Mouse (Mus musculus) gonadal fat pad, adult 2 months (tissue): ENCODE data around the gene Ly6c2. TPM values are rescaled to one million over a fixed set of nuclear protein-coding genes. Genes with fewer than 3 reads are reported as not detected.
"Not testable (repeated sequence)": the region's sequence is repeated elsewhere in the genome, so short reads cannot be mapped to it uniquely, and the experiment has no call there.

Source experiments
- DNase-seq: peaks from one replicate; pipeline ENCODE4 v3.0.0-alpha.2; 2012; ENCODE audit warnings: low read depth
- polyA plus RNA-seq: library from polyadenylated mRNA; depleted of rRNA; stranded (reverse); fragments of >200 nt; gene quantifications from 2 replicates; pipeline ENCODE4 v1.2.3, GENCODE M21; 2012; rRNA removed

Ly6c2 gene
- 4.6 and 5.8 TPM in 2 replicates for polyA plus RNA-seq

DNA sequence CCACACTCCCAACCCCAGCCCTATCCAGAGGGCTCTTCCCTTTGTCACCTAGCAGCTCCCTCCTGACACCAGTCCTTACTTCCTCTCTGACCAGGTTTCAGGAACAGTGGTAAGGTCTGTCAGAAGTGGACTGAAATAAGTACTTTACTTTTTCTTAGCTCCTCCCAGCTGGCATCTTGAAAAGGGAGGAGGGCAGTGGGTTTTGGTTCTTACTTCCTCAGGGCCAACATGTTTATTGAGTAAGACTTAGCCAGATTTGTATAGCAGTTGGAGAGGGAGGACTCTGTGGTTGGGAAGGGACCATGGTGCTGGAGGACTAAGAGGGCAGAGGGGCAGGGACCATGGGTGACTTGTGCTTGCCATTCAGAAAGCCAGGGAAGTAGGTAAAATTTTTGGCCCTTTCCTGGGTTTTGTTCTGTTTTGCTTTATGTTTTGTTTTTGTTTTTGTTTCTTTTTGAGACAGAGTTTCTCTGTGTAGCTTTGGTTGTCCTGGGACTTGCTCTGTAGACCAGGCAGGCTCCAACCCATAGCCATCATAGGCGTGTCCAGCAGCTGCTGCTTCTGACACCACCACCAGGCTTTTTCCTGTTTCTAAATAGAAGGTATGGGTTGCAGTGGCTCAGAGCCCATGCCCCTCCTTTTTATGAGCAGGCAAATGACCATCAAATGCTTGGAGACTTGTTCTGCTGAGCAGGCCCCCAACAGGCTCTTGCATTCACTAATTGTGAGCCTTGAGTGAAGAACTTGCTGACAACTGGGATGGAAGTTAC is at the start of gene Ly6c2:
Gene Ly6c2, minus strand, starts transcription at position 110 of the 770 bp plus-strand sequence.
- not testable (repeated sequence) for DNase-seq

DNA sequence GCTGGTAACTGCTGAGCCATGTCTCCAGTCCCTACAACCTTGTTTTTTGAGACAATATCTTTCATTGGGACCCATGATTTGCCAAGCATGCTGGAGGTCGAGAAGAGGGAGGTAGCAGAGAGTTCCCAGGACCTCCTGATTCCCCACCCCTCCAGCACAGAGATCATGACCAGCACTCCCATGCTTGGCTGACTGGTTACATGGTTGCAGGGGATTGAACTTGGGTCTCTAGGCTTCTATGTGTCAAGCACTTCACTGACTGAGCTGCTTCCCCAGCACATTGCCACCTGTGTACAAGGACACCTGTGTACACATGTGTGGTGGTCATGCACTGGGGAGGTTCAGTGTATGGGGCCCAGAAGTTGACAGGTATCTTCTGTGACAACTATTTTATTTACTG is 45.9 kb upstream of the Ly6c2 start:
- no peak for DNase-seq

DNA sequence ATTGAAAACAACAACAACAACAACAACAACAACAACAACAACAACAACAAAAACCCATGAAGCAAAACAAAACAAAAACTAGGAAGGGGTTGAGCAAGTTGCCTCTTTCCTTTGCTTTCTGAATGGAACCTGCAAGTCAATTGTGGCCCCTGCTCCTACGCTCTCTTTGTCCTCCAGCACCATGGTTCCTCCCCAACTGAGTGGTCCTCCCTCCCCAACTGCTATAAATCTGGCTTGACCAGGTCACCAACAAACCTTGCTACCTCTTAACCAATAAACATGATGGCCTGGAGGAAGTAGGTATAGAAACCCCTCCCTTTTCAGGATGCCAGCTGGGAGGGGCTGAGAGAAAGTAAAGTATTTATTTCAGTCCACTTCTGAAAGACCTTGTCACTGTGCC is 43.2 kb upstream of the Ly6c2 start, which contains the start of gene Ly6g:
Gene Ly6g, plus strand, starts transcription at position 301 of the 400 bp plus-strand sequence.
- no peak for DNase-seq

DNA sequence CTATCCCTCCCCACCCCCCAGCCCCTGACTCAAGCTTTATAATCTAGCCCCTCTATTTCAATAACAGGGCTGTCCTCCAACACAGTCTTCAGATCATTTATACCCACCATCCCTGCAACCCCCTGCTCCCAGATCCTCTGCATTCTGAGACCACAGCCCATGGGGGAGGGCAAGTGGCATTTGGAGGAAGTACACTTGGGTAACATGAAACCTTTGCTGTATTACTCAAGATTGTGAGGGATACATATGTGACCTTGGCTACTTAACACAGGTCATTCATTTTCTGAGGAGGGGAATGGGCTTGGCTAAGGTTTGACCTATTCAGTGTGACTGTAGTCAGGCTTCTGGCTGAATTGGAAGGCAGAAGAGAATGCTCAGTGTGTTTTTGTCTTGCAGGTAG is 41.3 kb upstream of the Ly6c2 start:
- no peak for DNase-seq

DNA sequence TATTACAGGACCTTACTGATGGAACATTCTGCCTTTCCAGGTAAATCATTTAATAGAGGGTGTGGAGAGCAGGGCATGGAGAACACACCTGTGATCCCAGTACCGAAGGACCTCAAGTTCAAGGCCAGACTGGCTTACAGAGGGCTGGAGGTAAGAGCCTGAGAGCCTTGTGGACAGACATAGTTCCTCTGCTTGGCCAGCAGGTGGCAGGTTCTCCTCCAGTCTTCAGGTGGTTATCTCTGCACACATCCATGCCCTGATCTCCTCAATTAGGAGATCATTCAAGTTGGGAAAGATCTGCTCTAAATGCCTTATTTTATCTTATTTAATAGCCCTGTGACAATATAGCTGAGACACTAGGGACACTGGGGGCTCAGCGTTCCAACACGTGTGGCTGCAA is 32.0 kb upstream of the Ly6c2 start:
- DNase-seq, result no peak

DNA sequence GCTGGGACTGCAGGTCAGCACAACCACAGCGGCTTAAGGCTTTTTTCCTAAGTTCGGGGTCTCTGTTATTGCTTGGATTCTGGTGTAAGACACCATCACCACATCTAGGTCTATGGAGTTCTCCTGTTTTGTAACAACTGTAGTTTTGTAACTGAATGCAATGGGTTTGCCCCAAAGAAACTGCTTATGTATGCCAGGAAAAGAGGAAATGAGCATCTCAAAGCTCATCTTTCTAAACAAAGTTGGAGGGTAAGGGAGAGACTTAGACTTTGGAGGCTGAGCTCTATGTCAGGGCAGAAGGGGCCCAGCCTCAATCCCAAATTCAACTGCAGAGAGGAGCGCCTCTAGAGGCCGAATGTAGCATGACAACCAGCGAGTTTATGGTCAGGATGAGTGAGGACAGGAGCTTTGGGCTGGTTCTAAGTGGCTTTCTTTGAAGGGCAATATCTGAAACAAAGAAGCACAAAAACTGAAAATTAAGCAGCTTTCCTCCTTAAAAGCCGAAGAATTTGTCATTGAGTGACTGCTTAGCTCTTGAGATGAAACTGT is 30.1 kb upstream of the Ly6c2 start:
- not testable (repeated sequence) for DNase-seq

GRCm38 (mm10) chr15:75137739-75138138 is 26.0 kb upstream of the Ly6c2 start:
- DNase-seq, result not testable (repeated sequence)

DNA sequence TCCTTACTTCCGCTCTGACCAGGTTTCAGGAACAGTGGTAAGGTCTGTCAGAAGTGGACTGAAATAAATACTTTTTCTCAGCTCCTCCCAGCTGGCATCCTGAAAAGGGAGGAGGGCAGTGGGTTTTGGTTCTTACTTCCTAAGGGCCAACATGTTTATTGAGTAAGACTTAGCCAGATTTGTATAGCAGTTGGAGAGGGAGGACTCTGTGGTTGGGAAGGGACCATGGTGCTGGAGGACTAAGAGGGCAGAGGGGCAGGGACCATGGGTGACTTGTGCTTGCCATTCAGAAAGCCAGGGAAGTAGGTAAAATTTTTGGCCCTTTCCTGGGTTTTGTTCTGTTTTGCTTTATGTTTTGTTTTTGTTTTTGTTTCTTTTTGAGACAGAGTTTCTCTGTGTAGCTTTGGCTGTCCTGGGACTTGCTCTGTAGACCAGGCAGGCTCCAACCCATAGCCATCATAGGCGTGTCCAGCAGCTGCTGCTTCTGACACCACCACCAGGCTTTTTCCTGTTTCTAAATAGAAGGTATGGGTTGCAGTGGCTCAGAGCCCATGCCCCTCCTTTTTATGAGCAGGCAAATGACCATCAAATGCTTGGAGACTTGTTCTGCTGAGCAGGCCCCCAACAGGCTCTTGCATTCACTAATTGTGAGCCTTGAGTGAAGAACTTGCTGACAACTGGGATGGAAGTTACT is 23.5 kb upstream of the Ly6c2 start:
- DNase-seq, result not testable (repeated sequence)

DNA sequence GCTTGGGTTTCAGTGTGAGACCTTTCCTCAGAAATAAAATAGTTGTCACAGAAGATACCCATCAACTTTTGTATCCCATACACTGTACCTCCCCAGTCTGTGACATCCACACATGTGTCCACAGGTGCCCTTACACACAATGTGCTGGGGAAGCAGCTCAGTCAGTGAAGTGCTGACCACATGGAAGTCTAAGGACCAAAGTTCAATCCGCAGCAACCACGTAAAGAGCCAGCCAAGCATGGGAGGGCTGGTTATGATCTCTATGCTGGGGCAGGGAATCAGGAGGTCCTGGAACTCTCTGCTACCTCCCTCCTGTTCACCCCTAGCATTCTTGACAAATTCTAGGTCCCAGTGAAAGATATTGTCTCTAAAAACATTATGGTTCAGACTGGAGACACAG is 20.6 kb upstream of the Ly6c2 start:
- not testable (repeated sequence) for DNase-seq

GRCm38 (mm10) chr15:75120066-75120465 is 8.3 kb upstream of the Ly6c2 start:
- no peak for DNase-seq

DNA sequence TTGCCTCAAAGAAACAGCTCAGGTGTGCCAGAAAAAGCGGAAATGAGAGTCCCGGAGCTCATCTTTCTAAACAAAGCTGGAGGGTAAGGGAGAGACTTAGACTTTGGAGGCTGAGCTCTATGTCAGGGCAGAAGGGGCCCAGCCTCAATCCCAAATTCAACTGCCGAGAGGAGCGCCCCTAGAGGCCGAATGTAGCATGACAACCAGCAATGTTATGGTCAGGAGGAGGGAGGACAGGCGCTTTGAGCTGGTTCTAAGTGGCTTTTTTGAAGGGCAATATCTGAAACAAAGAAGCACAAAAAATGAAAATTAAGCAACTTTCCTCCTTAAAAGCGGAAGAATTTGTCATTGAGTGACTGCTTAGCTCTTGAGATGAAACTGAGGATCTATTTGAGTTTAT is 7.0 kb upstream of the Ly6c2 start:
- DNase-seq, result not testable (repeated sequence)

DNA sequence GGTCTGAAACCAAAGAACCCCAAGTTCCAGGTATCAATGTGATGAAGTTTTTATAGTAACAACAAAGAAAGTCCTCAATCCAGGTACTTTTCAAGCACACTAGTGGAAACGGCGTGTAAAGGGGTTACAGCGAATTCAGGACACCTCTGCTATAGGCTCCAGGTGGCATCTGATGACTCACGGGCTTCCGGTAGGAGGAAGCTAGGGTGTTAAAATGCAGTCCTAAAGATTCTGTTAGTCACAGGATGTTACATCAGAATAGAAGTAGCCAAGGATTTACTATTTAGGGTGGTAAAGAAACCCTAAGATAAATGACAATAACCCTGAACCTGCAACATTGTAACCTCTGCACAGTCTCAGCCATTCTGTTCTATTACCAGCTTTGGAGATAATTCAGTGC is 5.7 kb upstream of the Ly6c2 start:
- not testable (repeated sequence) for DNase-seq

DNA sequence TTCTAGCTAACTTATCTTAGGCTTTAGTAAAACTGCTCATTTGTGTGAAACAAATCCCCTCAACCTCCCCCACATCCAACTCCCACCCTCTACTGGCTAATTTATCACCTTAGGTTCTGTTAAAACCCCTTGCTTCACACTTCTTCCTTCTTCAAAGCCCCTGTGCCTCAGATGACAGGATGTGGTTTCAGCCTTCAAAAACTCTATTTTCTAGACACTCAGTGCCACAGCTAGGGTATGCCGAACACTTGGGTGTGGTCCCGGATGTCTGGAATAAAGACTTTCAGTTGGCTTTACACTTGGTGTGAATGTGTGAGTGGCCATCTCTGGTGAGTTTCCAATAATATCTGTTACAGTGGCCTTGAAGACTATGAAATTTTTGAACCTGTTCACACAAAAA is 4.8 kb upstream of the Ly6c2 start:
- no peak for DNase-seq

DNA sequence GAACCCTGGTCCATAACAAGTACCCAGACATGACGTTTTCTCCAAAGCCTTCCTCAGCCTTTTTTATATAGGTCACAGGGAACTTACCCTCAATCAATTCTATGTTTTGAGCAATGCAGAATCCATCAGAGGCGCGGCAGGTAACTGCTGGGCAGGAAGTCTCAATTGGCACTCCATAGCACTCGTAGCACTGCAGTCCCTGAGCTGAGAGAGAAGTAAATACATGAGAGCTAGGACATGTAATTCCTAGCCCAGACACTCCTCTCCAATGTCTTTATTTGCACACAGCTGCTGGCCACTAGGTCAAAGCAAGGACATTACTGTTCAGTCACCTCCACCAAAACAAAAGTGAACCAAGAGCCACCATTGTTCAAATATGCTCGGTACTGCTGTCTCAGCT is 1.3 kb downstream of the Ly6c2 start:
- not testable (repeated sequence) for DNase-seq

DNA sequence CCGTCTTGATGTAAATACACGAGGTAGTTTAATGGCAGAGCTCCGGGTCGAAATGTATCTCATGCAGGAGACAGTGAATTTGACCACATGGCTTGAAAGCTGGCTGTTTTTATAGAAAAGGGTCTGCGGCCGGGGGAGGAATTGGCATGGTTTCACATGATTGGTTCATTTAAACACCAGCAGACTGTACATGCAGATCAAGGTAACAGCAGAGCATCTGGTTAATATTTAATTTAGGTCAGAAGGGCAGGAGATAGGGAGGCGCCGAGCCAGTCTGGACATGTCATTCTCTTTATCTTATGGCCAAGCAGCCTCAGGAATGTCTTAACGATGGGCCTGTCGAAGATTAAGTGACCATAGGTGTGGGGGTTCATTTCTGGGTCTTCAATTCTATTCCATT is 12.5 kb downstream of the Ly6c2 start:
- no peak for DNase-seq

DNA sequence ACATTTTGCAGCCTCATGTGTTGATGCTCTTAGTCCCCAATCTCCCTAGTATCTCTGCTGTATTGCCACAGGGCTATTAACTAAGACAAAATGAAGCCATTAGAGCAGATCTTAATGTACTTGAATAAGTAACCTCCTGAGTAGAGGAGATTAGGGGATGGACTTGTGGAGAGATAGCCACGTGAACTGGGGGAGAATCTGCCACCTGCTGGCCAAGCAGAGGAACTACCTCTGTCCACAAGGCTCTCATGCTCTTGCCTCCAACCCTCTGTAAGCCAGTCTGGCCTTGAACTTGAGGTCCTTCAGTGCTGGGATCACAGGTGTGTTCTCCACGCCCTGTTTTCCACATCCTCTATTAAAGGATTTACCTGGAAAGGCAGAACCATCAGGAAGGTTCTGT is 23.7 kb downstream of the Ly6c2 start:
- not testable (repeated sequence) for DNase-seq

DNA sequence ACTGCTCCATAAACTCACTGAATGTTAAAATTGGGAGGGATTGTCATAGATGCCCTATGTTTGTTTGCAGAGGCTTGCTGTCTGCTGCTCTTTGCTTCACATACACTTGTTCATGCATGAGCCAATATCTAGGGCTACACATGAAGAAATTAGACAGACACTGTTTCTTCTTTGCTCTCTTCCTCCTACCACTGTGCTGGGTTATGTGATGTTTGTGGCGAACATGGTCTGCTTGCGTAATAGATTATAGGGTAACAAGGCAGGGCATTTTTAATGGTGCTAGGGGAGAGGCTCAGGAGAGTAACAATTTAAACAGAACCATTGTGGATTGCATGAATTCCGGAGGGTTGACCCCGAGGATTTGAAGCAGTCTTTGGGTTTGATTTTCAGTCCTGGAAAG is 41.8 kb downstream of the Ly6c2 start:
- DNase-seq, result no peak

GRCm38 (mm10) chr15:75062030-75062574 is 49.7 kb downstream of the Ly6c2 start:
- DNase-seq, result not testable (repeated sequence)

GRCm38 (mm10) chr15:75060505-75060904 is 51.3 kb downstream of the Ly6c2 start:
- DNase-seq, result no peak
